Mouse (Mus musculus) lung, postnatal 0 days (tissue): ENCODE measurements around the gene Smim1.

ENCODE experiments used
- CTCF ChIP-seq: IDR thresholded peaks from 2 replicates; pipeline ENCODE4 v1.5.1; 2016; ENCODE audit warnings: antibody characterized with exemption, mild to moderate bottlenecking
- EP300 ChIP-seq: IDR thresholded peaks from 2 replicates; pipeline ENCODE4 v1.6.1; 2016; ENCODE audit warnings: antibody characterized with exemption, mild to moderate bottlenecking, control low read depth

GRCm38 (mm10) chr4:153992715-153993114, 33.3 kb downstream of the Smim1 start:
- TF ChIP-seq CTCF, result no peak
- no peak for TF ChIP-seq EP300
